Mouse (Mus musculus): ENCODE results near the gene Mbtps2. TPM values are rescaled to one million over a fixed set of nuclear protein-coding genes. Genes with fewer than 3 reads are reported as not detected.

Mbtps2 gene
- polyA plus RNA-seq, 1 experiment from 2014 or later, result 19.7 TPM

DNA sequence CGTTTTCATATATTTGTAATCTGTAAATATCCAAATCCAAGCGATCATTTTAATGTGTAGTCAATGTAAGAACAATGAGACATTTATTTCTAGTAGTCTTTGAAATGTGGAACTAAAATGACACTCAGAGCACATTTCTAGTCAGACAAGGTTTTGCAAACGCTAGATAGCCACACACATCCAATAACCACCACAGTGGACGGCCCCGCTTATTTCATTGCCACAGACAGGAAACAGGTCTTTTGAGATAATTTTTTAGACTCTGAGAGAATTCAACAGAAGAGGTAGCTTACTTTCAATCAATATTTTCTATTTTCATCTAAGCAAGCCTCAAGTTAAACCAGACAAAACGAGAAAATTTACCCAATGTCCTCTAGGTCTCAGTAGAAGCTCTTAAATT lies 2.6 kb downstream of the Mbtps2 start:
- no peak for DNase-seq (ENCODE audit: low spot score)
- H3K4me1 ChIP-seq, result 0 out of 2 replicates have a peak, but pooled peaks cover 5% of the 10 kb centered on the region
- no peaks in the 10 kb centered on the region for H3K9me3 ChIP-seq
- WGBS, result 69% methylated on average over 6 of the region's 6 CpGs
- no peak overlapping the region for H3K4me3 ChIP-seq
- H3K27ac ChIP-seq, result no peak overlapping the region
- 0 out of 2 replicates have a peak, but pooled peaks cover 4% of the 10 kb centered on the region for H3K27me3 ChIP-seq (ENCODE audit: insufficient read depth, poor library complexity, severe bottlenecking)
- H3K36me3 ChIP-seq, result 0 out of 2 replicates have a peak, but pooled peaks cover 3% of the 10 kb centered on the region

DNA sequence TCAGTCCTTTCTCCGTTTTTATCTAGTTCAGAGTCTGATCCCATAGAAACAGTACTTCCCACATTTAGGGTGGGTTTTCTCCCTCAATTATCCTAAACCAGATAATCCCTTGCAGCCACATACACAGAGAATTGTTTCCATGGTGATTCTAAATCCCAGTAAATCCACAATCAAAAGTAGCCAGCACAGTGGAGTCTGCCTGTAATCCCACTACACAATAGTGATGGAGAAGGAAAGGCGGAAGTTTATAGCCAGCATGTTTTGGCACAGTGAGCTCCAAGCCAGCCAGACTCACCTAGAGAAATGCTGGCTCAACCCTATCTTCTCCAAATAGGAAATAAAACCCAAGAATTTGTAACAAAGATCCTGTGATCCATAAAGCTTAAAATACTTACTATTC lies 3.9 kb downstream of the Mbtps2 start:
- H3K9me3 ChIP-seq, result no peaks in the 10 kb centered on the region
- H3K36me3 ChIP-seq, result peaks cover 14% of the 10 kb centered on the region; the same call in 1 of the 2 replicates
- 72% methylated on average over 2 of the region's 2 CpGs for WGBS
- H3K4me1 ChIP-seq, result 0 out of 2 replicates have a peak, but pooled peaks cover 5% of the 10 kb centered on the region
- H3K4me3 ChIP-seq, result no peak overlapping the region
- 0 out of 2 replicates have a peak, but pooled peaks cover 4% of the 10 kb centered on the region for H3K27me3 ChIP-seq (ENCODE audit: insufficient read depth, poor library complexity, severe bottlenecking)
- no peak overlapping the region for H3K27ac ChIP-seq
- no peak for DNase-seq (ENCODE audit: low spot score)

DNA sequence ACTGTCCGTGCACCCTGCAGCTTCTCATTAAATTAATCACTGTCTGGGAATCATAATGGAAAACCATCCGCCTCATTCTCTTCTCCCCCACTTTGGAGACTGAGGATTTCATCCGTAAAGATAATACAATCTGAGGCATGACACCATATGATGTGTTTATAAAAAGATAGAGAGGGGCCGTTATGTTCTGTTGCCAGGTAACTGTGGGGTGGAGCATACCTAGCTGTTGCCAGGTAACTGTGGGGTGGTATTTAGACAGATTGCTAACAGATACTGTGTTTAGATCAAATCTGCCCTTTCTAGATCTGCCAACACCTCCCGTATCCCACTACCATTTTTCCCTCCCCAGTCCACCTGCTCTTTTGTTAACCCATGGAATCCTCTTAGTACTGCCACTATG lies 11.5 kb downstream of the Mbtps2 start:
- Histone ChIP-seq H3K4me3 (no peak overlapping the region), H3K4me1 (no peaks in the 10 kb centered on the region), H3K27ac (no peak overlapping the region), H3K36me3 (peaks cover 22% of the 10 kb centered on the region), H3K27me3 (ENCODE audit: insufficient read depth, poor library complexity, severe bottlenecking) (no peaks in the 10 kb centered on the region), H3K9me3 (no peaks in the 10 kb centered on the region)
- no peak for DNase-seq (ENCODE audit: low spot score)
- WGBS, result 78% methylated on average over 5 of the region's 5 CpGs

DNA sequence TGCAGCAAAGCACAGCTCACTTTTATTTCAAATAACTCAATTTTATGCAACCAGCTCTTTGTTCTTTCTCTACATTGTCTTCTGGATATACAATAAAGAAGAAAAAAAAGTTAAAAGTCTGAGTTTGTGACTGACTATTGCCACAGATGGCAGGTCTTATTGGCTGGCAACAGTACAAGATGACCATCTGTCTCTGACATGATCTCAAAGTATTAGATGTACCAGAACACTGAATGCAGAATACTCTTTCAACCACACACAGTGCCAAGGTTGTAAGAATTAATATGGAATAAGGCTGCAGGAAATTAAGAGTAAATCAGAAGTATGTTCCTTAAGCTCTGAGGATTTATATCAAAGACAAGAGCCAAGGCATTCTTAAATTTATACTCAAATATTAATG lies 12.1 kb downstream of the Mbtps2 start:
- Histone ChIP-seq H3K9me3 (no peaks in the 10 kb centered on the region), H3K36me3 (peaks cover 22% of the 10 kb centered on the region), H3K4me3 (no peak overlapping the region), H3K27ac (no peak overlapping the region), H3K4me1 (no peaks in the 10 kb centered on the region), H3K27me3 (ENCODE audit: insufficient read depth, poor library complexity, severe bottlenecking) (no peaks in the 10 kb centered on the region)
- no peak for DNase-seq (ENCODE audit: low spot score)

DNA sequence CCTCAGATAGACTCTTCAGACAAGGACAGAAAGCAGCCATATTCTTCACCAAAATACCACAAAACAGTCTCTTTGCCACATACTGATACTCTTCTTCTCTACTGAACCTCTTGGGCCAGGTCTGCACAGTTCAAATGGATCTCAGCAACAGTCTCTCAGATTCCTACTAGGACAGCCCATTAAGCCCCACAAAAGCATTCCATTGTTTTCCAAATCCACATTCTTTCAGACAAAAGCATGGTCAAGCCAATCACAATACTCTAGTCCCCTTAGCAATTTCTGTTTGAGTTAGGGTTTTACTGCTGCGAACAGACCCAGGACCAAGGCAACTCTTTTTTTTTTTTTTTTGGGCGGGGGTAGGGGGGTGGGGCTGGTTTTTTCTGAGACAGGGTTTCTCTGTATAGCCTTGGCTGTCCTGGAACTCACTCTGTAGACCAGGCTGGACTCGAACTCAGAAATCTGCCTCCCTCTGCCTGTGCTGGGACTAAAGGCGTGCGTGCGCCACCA lies 19.4 kb downstream of the Mbtps2 start:
- WGBS, result 81% methylated on average over 6 of the region's 6 CpGs
- no peak overlapping the region for H3K4me3 ChIP-seq
- H3K27ac ChIP-seq, result no peak overlapping the region
- H3K9me3 ChIP-seq, result no peaks in the 10 kb centered on the region
- H3K27me3 ChIP-seq (ENCODE audit: insufficient read depth, poor library complexity, severe bottlenecking), result no peaks in the 10 kb centered on the region
- no peaks in the 10 kb centered on the region for H3K4me1 ChIP-seq
- peaks cover 25% of the 10 kb centered on the region for H3K36me3 ChIP-seq
- DNase-seq (ENCODE audit: low spot score), result no peak

DNA sequence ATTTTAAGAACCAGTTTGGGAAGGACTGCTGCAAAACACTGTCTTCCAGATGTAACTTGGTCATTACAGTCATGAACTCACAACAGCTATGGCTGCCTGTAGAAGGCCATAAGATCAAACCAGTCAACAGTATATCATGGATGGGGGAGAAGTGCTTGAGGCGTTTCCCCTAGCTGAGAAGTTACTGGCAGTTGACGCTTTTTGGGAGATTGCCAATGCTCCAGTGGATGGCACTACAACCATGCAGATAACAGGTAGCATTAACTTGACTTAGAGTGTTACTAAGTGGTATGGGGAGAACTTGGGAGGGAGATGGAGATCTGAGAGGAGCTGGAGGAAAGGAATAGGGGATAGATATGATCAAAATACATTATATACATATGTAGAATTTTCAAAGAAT lies 23.8 kb downstream of the Mbtps2 start:
- 71% methylated on average over 2 of the region's 2 CpGs for WGBS
- Histone ChIP-seq H3K9me3 (no peaks in the 10 kb centered on the region), H3K27ac (no peak overlapping the region), H3K4me3 (no peak overlapping the region), H3K27me3 (ENCODE audit: insufficient read depth, poor library complexity, severe bottlenecking) (no peaks in the 10 kb centered on the region), H3K4me1 (no peaks in the 10 kb centered on the region), H3K36me3 (peaks cover 19% of the 10 kb centered on the region)
- no peak for DNase-seq (ENCODE audit: low spot score)

DNA sequence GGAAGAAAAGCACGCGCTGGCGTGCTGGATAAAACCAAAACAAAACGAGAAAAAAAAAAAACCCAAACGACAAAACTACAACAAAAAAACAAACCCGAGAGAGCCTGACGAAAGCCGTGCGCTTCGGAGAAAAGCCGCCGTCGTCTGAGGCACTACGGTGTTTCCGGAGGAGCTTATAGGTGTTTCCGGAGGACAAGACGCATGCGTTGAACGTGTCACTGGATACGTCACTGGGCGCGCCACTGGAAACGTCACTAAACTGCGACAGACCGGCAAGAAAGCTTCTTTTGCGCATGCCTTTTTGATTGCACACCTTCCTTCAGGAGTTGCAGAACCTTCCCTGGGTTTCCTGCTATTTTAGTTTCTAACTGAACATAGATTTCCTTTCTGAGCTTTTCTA lies 29.7 kb downstream of the Mbtps2 start, which contains the start of gene Yy2:
TSS of gene Yy2 (minus strand) at position 146 of the 400 bp plus-strand sequence.
- no peaks in the 10 kb centered on the region for H3K9me3 ChIP-seq
- no peaks in the 10 kb centered on the region for H3K4me1 ChIP-seq
- 79% methylated on average over 26 of the region's 26 CpGs for WGBS
- no peaks in the 10 kb centered on the region for H3K27me3 ChIP-seq (ENCODE audit: insufficient read depth, poor library complexity, severe bottlenecking)
- no peak within 1 kb of the TSS for H3K4me3 ChIP-seq
- no peak within 1 kb of the TSS for H3K27ac ChIP-seq
- DNase-seq (ENCODE audit: low spot score), result no peak
- H3K36me3 ChIP-seq, result peaks cover 9% of the 10 kb centered on the region

DNA sequence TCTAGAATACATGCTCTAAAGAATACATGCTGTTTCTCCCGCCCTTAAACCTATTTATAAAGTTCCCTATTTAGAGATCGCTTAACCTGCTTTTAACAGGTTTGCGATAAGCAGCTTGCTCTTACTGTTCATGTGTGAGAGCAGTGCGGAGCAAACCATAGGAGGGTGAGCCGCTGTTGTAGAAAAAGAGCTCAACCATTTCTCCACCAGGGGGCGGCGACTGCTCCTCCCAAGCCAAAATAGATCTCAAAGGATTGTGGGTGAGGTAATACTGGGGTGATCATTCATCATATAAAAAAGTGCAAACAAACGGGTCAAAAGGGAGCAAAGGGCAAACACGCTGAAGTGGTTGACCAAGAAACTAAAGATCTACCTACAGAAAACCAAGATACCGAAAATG lies 34.7 kb downstream of the Mbtps2 start:
- no peaks in the 10 kb centered on the region for H3K9me3 ChIP-seq
- H3K4me1 ChIP-seq, result no peaks in the 10 kb centered on the region
- H3K36me3 ChIP-seq, result peaks cover 9% of the 10 kb centered on the region
- 71% methylated on average over 10 of the region's 10 CpGs for WGBS
- no peaks in the 10 kb centered on the region for H3K27me3 ChIP-seq (ENCODE audit: insufficient read depth, poor library complexity, severe bottlenecking)
- no peak overlapping the region for H3K4me3 ChIP-seq
- DNase-seq (ENCODE audit: low spot score), result no peak
- no peak overlapping the region for H3K27ac ChIP-seq

DNA sequence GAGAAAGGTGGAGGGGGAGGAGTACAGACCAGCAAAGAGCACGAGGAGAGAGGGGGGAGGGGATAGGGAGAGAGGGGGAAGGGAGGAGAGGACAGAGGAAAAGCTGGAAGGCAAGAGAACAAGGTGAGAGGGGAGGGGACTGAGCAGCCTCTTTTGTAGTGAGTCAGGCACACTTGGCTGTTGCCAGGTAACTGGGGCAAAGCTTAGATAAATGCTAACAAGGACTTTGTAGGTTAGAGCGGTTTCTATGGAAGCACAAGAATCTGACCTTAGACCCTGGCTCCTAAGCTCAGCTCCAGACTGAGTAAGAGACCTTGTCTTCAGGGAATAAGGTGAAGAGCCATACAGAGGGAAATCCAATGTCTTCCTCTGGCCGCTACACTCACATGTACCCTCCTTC lies 51.4 kb downstream of the Mbtps2 start:
- 27% methylated on average over 3 of the region's 3 CpGs for WGBS
- Histone ChIP-seq H3K4me1 (no peaks in the 10 kb centered on the region), H3K36me3 (0 out of 2 replicates have a peak, but pooled peaks cover 3% of the 10 kb centered on the region), H3K9me3 (no peaks in the 10 kb centered on the region), H3K4me3 (no peak overlapping the region), H3K27me3 (ENCODE audit: insufficient read depth, poor library complexity, severe bottlenecking) (no peaks in the 10 kb centered on the region), H3K27ac (no peak overlapping the region)
- peak; percentile 75 for DNase-seq (ENCODE audit: low spot score)

DNA sequence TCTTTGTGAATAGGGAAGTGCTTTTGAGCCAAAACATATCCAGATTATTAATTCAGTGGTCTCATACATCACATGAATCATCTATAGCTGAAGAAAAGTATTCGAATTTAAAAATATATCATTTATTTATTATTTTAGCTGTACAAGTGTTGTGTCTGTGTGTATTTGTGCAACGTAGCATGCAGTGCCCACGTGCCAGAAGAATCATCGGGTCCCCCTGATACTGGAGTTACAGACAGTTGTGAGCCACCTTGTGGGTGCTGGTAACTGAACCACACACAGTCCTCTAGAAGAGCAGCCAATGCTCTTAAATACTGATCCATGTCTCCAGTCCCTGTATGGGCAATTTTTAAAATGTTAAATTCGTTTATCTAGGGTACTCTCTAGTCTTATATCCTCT lies 92.1 kb downstream of the Mbtps2 start:
- no peaks in the 10 kb centered on the region for H3K36me3 ChIP-seq
- DNase-seq (ENCODE audit: low spot score), result no peak
- 62% methylated on average over 5 of the region's 5 CpGs for WGBS
- no peaks in the 10 kb centered on the region for H3K27me3 ChIP-seq (ENCODE audit: insufficient read depth, poor library complexity, severe bottlenecking)
- H3K27ac ChIP-seq, result no peak overlapping the region
- no peak overlapping the region for H3K4me3 ChIP-seq
- no peaks in the 10 kb centered on the region for H3K9me3 ChIP-seq
- no peaks in the 10 kb centered on the region for H3K4me1 ChIP-seq

DNA sequence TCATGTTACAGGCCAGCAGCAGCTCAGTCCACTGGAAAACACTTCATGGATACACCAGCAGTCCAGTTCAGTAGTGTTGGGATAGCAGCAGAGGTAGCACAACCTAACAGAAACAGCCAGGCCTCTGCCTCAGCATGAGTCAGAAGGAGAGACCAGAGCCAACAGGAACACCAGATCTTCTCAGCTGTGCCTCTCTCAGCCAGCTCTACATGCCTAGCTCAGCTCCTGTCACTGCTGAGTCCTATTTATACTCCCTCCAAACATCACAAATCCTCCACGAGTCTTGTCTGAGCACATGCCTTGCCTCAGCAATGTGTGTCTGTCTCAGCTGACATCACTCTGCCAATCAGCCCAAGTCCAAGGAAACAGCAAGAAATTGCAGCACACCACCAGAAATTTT lies 94.0 kb downstream of the Mbtps2 start:
- Histone ChIP-seq H3K27me3 (ENCODE audit: insufficient read depth, poor library complexity, severe bottlenecking) (no peaks in the 10 kb centered on the region), H3K4me1 (no peaks in the 10 kb centered on the region), H3K4me3 (no peak overlapping the region), H3K9me3 (no peaks in the 10 kb centered on the region), H3K36me3 (no peaks in the 10 kb centered on the region), H3K27ac (no peak overlapping the region)
- WGBS, result 56% methylated on average over 1 of the region's 1 CpGs
- no peak for DNase-seq (ENCODE audit: low spot score)

DNA sequence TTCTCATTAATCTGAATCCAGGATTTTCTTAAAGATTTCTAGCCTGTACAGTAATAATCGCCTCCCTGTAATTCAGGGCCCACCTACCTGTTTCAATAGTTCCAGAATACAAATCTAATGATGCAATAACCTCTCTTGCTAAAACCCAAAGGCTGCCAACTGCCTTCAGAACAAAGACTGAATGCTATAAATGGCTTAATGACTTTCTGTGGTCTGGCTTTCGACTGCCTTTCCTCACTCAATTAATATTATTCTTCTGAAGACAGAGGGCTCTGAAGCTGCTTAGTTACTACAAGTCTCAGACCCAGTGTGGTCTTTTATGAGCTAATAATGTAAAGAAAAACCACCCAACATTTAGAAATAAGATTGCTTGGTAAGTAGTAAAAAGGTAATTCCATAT lies 96.6 kb downstream of the Mbtps2 start:
- Histone ChIP-seq H3K4me3 (no peak overlapping the region), H3K27me3 (ENCODE audit: insufficient read depth, poor library complexity, severe bottlenecking) (no peaks in the 10 kb centered on the region), H3K27ac (no peak overlapping the region), H3K9me3 (no peaks in the 10 kb centered on the region), H3K36me3 (no peaks in the 10 kb centered on the region), H3K4me1 (no peaks in the 10 kb centered on the region)
- 75% methylated on average over 2 of the region's 2 CpGs for WGBS
- no peak for DNase-seq (ENCODE audit: low spot score)

DNA sequence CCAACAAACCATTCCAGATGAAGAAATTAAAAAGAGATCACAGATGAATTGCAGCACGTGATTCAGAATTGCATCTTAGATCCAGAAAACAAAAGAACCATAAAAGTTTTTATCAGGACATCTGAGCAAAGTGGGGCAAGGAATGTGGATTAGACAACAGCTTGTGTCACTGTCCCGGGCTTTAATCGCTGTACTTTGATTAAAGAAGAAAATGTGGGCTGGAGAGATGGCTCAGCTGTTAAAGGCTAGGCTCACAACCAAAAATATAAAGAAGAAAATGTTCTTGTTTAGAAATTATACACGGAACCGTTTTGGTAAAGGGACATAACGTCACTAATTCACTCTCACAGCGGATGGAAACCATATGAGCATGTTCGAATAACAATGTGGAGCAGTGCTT lies 98.5 kb downstream of the Mbtps2 start:
- no peak overlapping the region for H3K4me3 ChIP-seq
- no peak overlapping the region for H3K27ac ChIP-seq
- no peak for DNase-seq (ENCODE audit: low spot score)
- no peaks in the 10 kb centered on the region for H3K4me1 ChIP-seq
- no peaks in the 10 kb centered on the region for H3K9me3 ChIP-seq
- no peaks in the 10 kb centered on the region for H3K36me3 ChIP-seq
- H3K27me3 ChIP-seq (ENCODE audit: insufficient read depth, poor library complexity, severe bottlenecking), result no peaks in the 10 kb centered on the region
- WGBS, result 73% methylated on average over 8 of the region's 8 CpGs

DNA sequence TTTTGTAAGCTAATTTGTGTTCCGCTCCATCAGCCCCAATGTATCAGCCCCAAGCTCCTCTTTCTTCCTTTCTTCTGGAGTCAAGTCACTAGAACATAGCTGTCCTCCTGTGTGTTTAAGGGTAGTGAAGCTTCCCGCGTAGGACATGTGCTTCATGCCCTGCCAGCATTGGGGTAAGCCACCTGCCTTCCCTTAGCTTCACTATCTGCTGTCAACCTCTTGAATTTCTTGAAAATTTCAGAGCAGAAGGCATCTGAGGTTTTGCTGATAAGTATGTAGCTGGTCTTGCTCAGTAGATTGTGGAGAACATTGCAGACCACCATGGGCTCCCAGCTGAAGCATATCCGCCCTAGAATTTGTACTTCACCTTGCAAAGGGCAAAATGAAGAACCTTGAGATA lies 105.4 kb downstream of the Mbtps2 start:
- Histone ChIP-seq H3K27me3 (ENCODE audit: insufficient read depth, poor library complexity, severe bottlenecking) (peaks cover 10% of the 10 kb centered on the region; the same call in 1 of the 2 replicates), H3K4me3 (no peak overlapping the region), H3K36me3 (no peaks in the 10 kb centered on the region), H3K27ac (no peak overlapping the region), H3K4me1 (no peaks in the 10 kb centered on the region), H3K9me3 (no peaks in the 10 kb centered on the region)
- WGBS, result 90% methylated on average over 4 of the region's 4 CpGs
- no peak for DNase-seq (ENCODE audit: low spot score)
